Mouse (Mus musculus) layer of hippocampus, adult 9-10 months (tissue): ENCODE data around the gene Ugt1a5.

Experiments
- DNase-seq: peaks from one replicate; pipeline ENCODE4 v3.0.0; 2022; ENCODE audit warnings: low spot score

Gene Ugt1a5

GRCm38 (mm10) chr1:88240579-88240978 lies 74.8 kb downstream of the Ugt1a5 start:
- no peak for DNase-seq

GRCm38 (mm10) chr1:88243861-88244260 lies 78.0 kb downstream of the Ugt1a5 start:
- no peak for DNase-seq

- DNase-seq, result no peak
Measured at GRCm38 (mm10) chr1:88245881-88246280, 80.1 kb downstream of the Ugt1a5 start.

- DNase-seq, result no peak
Measured at GRCm38 (mm10) chr1:88246386-88246785, 80.6 kb downstream of the Ugt1a5 start.

- DNase-seq, result no peak
Measured at GRCm38 (mm10) chr1:88247660-88248059, 81.8 kb downstream of the Ugt1a5 start.

- DNase-seq, result no peak
Measured at GRCm38 (mm10) chr1:88248658-88249057, 82.8 kb downstream of the Ugt1a5 start.

- no peak for DNase-seq
Measured at GRCm38 (mm10) chr1:88249596-88249995, 83.8 kb downstream of the Ugt1a5 start.

GRCm38 (mm10) chr1:88250023-88250422 lies 84.2 kb downstream of the Ugt1a5 start:
- no peak for DNase-seq

GRCm38 (mm10) chr1:88253106-88253505 lies 87.3 kb downstream of the Ugt1a5 start:
- DNase-seq, result no peak

GRCm38 (mm10) chr1:88253540-88253939 lies 87.7 kb downstream of the Ugt1a5 start:
- DNase-seq, result no peak

- DNase-seq, result no peak
Measured at GRCm38 (mm10) chr1:88254793-88255465, 89.1 kb downstream of the Ugt1a5 start.

GRCm38 (mm10) chr1:88255466-88255857 lies 89.7 kb downstream of the Ugt1a5 start:
- DNase-seq, result no peak

- no peak for DNase-seq
Measured at GRCm38 (mm10) chr1:88255989-88256754, 90.4 kb downstream of the Ugt1a5 start.

- DNase-seq, result no peak
Measured at GRCm38 (mm10) chr1:88256886-88257663, 91.3 kb downstream of the Ugt1a5 start.

- no peak for DNase-seq
Measured at GRCm38 (mm10) chr1:88257681-88258080, 91.9 kb downstream of the Ugt1a5 start.

GRCm38 (mm10) chr1:88258361-88258760 lies 92.5 kb downstream of the Ugt1a5 start:
- DNase-seq, result no peak

GRCm38 (mm10) chr1:88258881-88259642 lies 93.2 kb downstream of the Ugt1a5 start:
- DNase-seq, result no peak

GRCm38 (mm10) chr1:88259643-88260024 lies 93.8 kb downstream of the Ugt1a5 start:
- DNase-seq, result no peak

- no peak for DNase-seq
Measured at GRCm38 (mm10) chr1:88260114-88260513, 94.3 kb downstream of the Ugt1a5 start.

- DNase-seq, result no peak
Measured at GRCm38 (mm10) chr1:88260604-88261377, 95.0 kb downstream of the Ugt1a5 start.

- DNase-seq, result no peak
Measured at GRCm38 (mm10) chr1:88261706-88262105, 95.9 kb downstream of the Ugt1a5 start.
